In the genomic region with DNA sequence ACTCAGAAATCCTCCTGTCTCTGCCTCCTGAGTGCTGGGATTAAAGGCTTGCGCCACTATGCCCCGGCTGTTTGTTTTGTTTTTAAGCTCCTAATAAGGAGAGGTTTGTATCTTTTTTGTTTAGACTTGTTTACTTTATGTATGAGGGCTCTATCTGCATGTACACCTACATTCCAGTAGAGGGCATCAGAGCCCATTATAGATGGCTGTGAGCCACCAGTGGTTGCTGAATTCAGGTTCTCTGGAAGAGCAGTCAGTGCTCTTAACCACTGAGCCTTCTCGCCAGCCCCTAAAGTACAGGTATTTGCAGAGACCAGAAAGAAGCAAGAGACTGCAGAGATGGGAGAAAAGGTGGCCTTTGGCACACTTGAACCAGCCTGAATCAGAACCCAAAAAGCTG, we compare ENCODE assay signal across 8 mouse cellular contexts. TPM values are rescaled to one million over a fixed set of nuclear protein-coding genes. Genes with fewer than 3 reads are reported as not detected.
DNase-seq lines count a peak whose midpoint lies in the region; ATAC-seq and TF ChIP-seq lines count a peak whose summit lies in the region.
"Had no signal": no experiment of that assay in that cellular context is flagged by ENCODE, and none has a peak within 500 bp of the region (broad histone marks: within the 10 kb centered on the region; RNA-seq: fewer than 3 reads in every experiment).

No protein-coding gene starts in this region.

- 44% methylated on average over 3 of the region's 3 CpGs for WGBS in heart, embryonic 10.5 days

- intact Hi-C loops in left cerebral cortex, adult 2 months (cut with DNase I) = loop anchor here (1.0 to 10.0 kb wide), 3 partner anchors 174 to 610 kb away; a partner anchor contains a TSS

- H3K36me3 ChIP-seq in G1E (replicated peaks) = no peaks in the 10 kb centered on the region
- no peaks in the 10 kb centered on the region for H3K36me3 ChIP-seq in heart, embryonic 10.5 days

- peak; percentile 86 for TF ChIP-seq CTCF in left cerebral cortex, adult 2 months (IDR thresholded peaks at IDR 0.05)
- TF ChIP-seq CTCF in G1E (IDR thresholded peaks at IDR 0.05; ENCODE audit: low read depth, low read length) = peak; percentile 21; the same call in 1 of the 2 replicates

- no peak for ATAC-seq in G1E (ENCODE audit: extremely low read depth, insufficient number of reproducible peaks, low FRiP score, poor library complexity, severe bottlenecking)

- H3K4me3 ChIP-seq in left cerebral cortex, adult 2 months = no peak overlapping the region
- no peak overlapping the region for H3K4me3 ChIP-seq in G1E (ENCODE audit: low read depth, low read length)
- H3K4me3 ChIP-seq in heart, embryonic 10.5 days = no peak overlapping the region
- H3K4me3 ChIP-seq: megakaryocyte, embryonic 14.5 days had no signal

- peaks cover 2% of the 10 kb centered on the region; the same call in 1 of the 2 replicates for H3K4me1 ChIP-seq in G1E (ENCODE audit: insufficient read depth, low read depth, low read length)
- H3K4me1 ChIP-seq in heart, embryonic 10.5 days = no peaks in the 10 kb centered on the region

- H3K27me3 ChIP-seq in G1E (ENCODE audit: insufficient read depth, low read length) = peaks cover 24% of the 10 kb centered on the region
- H3K27me3 ChIP-seq in heart, embryonic 10.5 days (ENCODE audit: insufficient read depth, poor library complexity, severe bottlenecking) = peaks cover 16% of the 10 kb centered on the region; the same call in 1 of the 2 replicates

- DNase-seq in left cerebral cortex, adult 2 months (ENCODE audit: extremely low spot score in 1 of 2, low spot score in 2 of 2) = peak in 1 of 2 experiments; percentile 23
- DNase-seq in left cerebral cortex, adult 8-10 months (ENCODE audit: low spot score in 2 of 2) = no peak
- DNase-seq in G1E (ENCODE audit: low spot score) = no peak
- DNase-seq in c-Kit-positive CD71-negative TER-119-negative erythroid progenitor cells, embryonic 14.5 days (ENCODE audit: low read depth) = peak; percentile 37
- DNase-seq in heart, embryonic 10.5 days (ENCODE audit: low spot score) = peak; percentile 73
- peak; percentile 19 to 44 for DNase-seq in lung, adult 18-20 months
- DNase-seq in retina, postnatal 7 days (ENCODE audit: low read depth, low spot score) = peak; percentile 51

- no peaks in the 10 kb centered on the region for H3K9me3 ChIP-seq in G1E (replicated peaks)
- H3K9me3 ChIP-seq in heart, embryonic 10.5 days = no peaks in the 10 kb centered on the region

- no peak overlapping the region for H3K27ac ChIP-seq in left cerebral cortex, adult 2 months
- no peak overlapping the region for H3K27ac ChIP-seq in heart, embryonic 10.5 days

RNA-seq across cellular contexts. Expression of a gene that starts 46.3 kb away (rescaled TPM):
- 1 to 10 TPM; 6.1 to 6.2 TPM for total RNA-seq in left cerebral cortex, adult 2 months (2021)
- 10 to 100 TPM; 12.5 to 16.6 (median 14.5) TPM for total RNA-seq in left cerebral cortex, adult 8-10 months (2022)
- not detected in 2 replicates for total RNA-seq in G1E (2014; fragmentation: Nextera tagmentation)
- 0.05 TPM in 1 of 2 replicates, not detected in the other for total RNA-seq in G1E (2017)
- not detected in 2 replicates for polyA plus RNA-seq in G1E (2012)
- 1.9 and 2.3 TPM in 2 replicates for polyA plus RNA-seq in heart, embryonic 10.5 days (2016; fragmentation: Nextera tagmentation; extraction: Ambion mirVana)

RNA-seq across cellular contexts. Expression of a gene that starts 52.5 kb away (rescaled TPM):
- under 1 TPM; 0.11 to 0.23 TPM for total RNA-seq in left cerebral cortex, adult 2 months (2021)
- total RNA-seq in left cerebral cortex, adult 8-10 months (2022) = under 1 TPM in 3 of 4 experiments, not detected in 1; 0.20 to 0.32 (median 0.26) TPM
- total RNA-seq in G1E (2014; fragmentation: Nextera tagmentation) (not detected in 2 replicates), G1E (2017) (not detected in 2 replicates)
- not detected in 2 replicates for polyA plus RNA-seq in G1E (2012)
- polyA plus RNA-seq in heart, embryonic 10.5 days (2016; fragmentation: Nextera tagmentation; extraction: Ambion mirVana) = 0.09 and 0.17 TPM in 2 replicates

Comparison
In these comparisons a context has a peak if more than half of its experiments do, and no peak if none do; other contexts are left out.
1. DNase-seq: peak in c-Kit-positive CD71-negative TER-119-negative erythroid progenitor cells, embryonic 14.5 days (single experiment), heart, embryonic 10.5 days (single experiment), lung, adult 18-20 months (2 of 2) and retina, postnatal 7 days (single experiment); none in left cerebral cortex, adult 8-10 months (0 of 2) and G1E (single experiment).
2. RNA of a gene that starts 46.3 kb away (total RNA-seq): 12.5 to 16.6 TPM in left cerebral cortex, adult 8-10 months and 6.1 to 6.2 TPM in left cerebral cortex, adult 2 months; 0.05 TPM in G1E; every median in the first group is over 4 times any median in the second.